8 mouse cellular contexts compared by ENCODE assay signal in genomic region chr19:55592876-55593691, GRCm38 (mm10).
DNase-seq lines count a peak whose midpoint lies in the region; ATAC-seq and TF ChIP-seq lines count a peak whose summit lies in the region.

No protein-coding gene starts in this region.

- peak; percentile 56 for ATAC-seq in lung, embryonic 16.5 days (ENCODE audit: low read depth)
- peak; percentile 53 for ATAC-seq in forebrain, embryonic 12.5 days (ENCODE audit: low FRiP score)
- peak; percentile 55 for ATAC-seq in kidney, postnatal 0 days (replicated peaks; ENCODE audit: low FRiP score, low read depth)
- no peak; the same call in 1 of the 2 replicates for ATAC-seq in midbrain, embryonic 14.5 days (ENCODE audit: low FRiP score, low TSS enrichment)

- H3K27me3 ChIP-seq in lung, embryonic 16.5 days (ENCODE audit: control insufficient read depth, insufficient read depth, low read depth, low read length) = no peaks in the 10 kb centered on the region
- peaks cover 41% of the 10 kb centered on the region for H3K27me3 ChIP-seq in forebrain, embryonic 12.5 days
- no peaks in the 10 kb centered on the region for H3K27me3 ChIP-seq in kidney, postnatal 0 days (ENCODE audit: insufficient read depth, low read length)
- no peaks in the 10 kb centered on the region for H3K27me3 ChIP-seq in midbrain, embryonic 14.5 days (ENCODE audit: control insufficient read depth, insufficient read depth, low read length)

- H3K4me1 ChIP-seq in lung, embryonic 16.5 days (replicated peaks; ENCODE audit: control insufficient read depth, insufficient read depth, low read length) = peaks cover 31% of the 10 kb centered on the region
- H3K4me1 ChIP-seq in forebrain, embryonic 12.5 days = peaks cover 48% of the 10 kb centered on the region
- H3K4me1 ChIP-seq in kidney, postnatal 0 days (replicated peaks; ENCODE audit: insufficient read depth, low read length) = peaks cover 13% of the 10 kb centered on the region
- H3K4me1 ChIP-seq in midbrain, embryonic 14.5 days (ENCODE audit: control insufficient read depth, insufficient read depth, low read length) = peaks cover 22% of the 10 kb centered on the region

- DNase-seq in lung, postnatal 25 days (ENCODE audit: low spot score) = no peak
- DNase-seq in kidney, postnatal 0 days (ENCODE audit: low spot score) = peak; percentile 72
- peak; percentile 79 for DNase-seq in midbrain, embryonic 14.5 days
- DNase-seq in spleen, adult 18-20 months = no peak
- no peak for DNase-seq in spleen, postnatal 4 days (ENCODE audit: low spot score in 2 of 2)
- no peak for DNase-seq in spleen, postnatal 36 days (ENCODE audit: low spot score in 2 of 2)

- TF ChIP-seq CTCF in kidney, postnatal 0 days (IDR thresholded peaks at IDR 0.05; ENCODE audit: low read depth) = no peak

- H3K36me3 ChIP-seq in lung, embryonic 16.5 days (ENCODE audit: control insufficient read depth, insufficient read depth, low read length) = no peaks in the 10 kb centered on the region
- no peaks in the 10 kb centered on the region for H3K36me3 ChIP-seq in forebrain, embryonic 12.5 days (replicated peaks)
- H3K36me3 ChIP-seq in kidney, postnatal 0 days (ENCODE audit: insufficient read depth, low read length) = no peaks in the 10 kb centered on the region
- H3K36me3 ChIP-seq in midbrain, embryonic 14.5 days (ENCODE audit: control insufficient read depth, insufficient read depth, low read length) = no peaks in the 10 kb centered on the region

- H3K4me2 ChIP-seq in lung, embryonic 16.5 days (ENCODE audit: low read depth, low read length) = peak overlapping the region; percentile 32
- 0 out of 2 replicates have a peak overlapping the region, but pooled peaks have one; percentile 9 for H3K4me2 ChIP-seq in forebrain, embryonic 12.5 days
- H3K4me2 ChIP-seq in kidney, postnatal 0 days (ENCODE audit: low read length) = peak overlapping the region; percentile 34
- H3K4me2 ChIP-seq in midbrain, embryonic 14.5 days (ENCODE audit: low read length) = peak overlapping the region; percentile 6; the same call in 1 of the 2 replicates

- H3K4me3 ChIP-seq in lung, embryonic 16.5 days (ENCODE audit: low read length) = no peak overlapping the region
- no peak overlapping the region for H3K4me3 ChIP-seq in forebrain, embryonic 12.5 days (replicated peaks)
- no peak overlapping the region for H3K4me3 ChIP-seq in kidney, postnatal 0 days (replicated peaks; ENCODE audit: low read depth, low read length)
- no peak overlapping the region for H3K4me3 ChIP-seq in midbrain, embryonic 14.5 days (replicated peaks; ENCODE audit: low read depth, low read length)

- no peaks in the 10 kb centered on the region for H3K9me3 ChIP-seq in lung, embryonic 16.5 days (ENCODE audit: control insufficient read depth, low read length)
- H3K9me3 ChIP-seq in forebrain, embryonic 12.5 days = no peaks in the 10 kb centered on the region
- no peaks in the 10 kb centered on the region for H3K9me3 ChIP-seq in kidney, postnatal 0 days (replicated peaks; ENCODE audit: low read length)
- H3K9me3 ChIP-seq in midbrain, embryonic 14.5 days (ENCODE audit: control insufficient read depth, low read length) = no peaks in the 10 kb centered on the region

- no peak overlapping the region; the same call in 1 of the 2 replicates for H3K9ac ChIP-seq in lung, embryonic 16.5 days (ENCODE audit: low read length)
- no peak overlapping the region for H3K9ac ChIP-seq in forebrain, embryonic 12.5 days
- no peak overlapping the region for H3K9ac ChIP-seq in kidney, postnatal 0 days (ENCODE audit: low read depth, low read length)
- no peak overlapping the region for H3K9ac ChIP-seq in midbrain, embryonic 14.5 days (replicated peaks; ENCODE audit: low read length)

- H3K27ac ChIP-seq in lung, embryonic 16.5 days (ENCODE audit: low read length) = no peak overlapping the region
- H3K27ac ChIP-seq in forebrain, embryonic 12.5 days = peak overlapping the region; percentile 14; the same call in 1 of the 2 replicates
- no peak overlapping the region for H3K27ac ChIP-seq in kidney, postnatal 0 days
- H3K27ac ChIP-seq in midbrain, embryonic 14.5 days (replicated peaks; ENCODE audit: low read depth, low read length) = no peak overlapping the region

- WGBS in lung, embryonic 16.5 days = 34% methylated on average over 26 of the region's 26 CpGs
- 52% methylated on average over 26 of the region's 26 CpGs for WGBS in forebrain, embryonic 12.5 days
- 16% methylated on average over 26 of the region's 26 CpGs for WGBS in kidney, postnatal 0 days
- 57% methylated on average over 26 of the region's 26 CpGs for WGBS in midbrain, embryonic 14.5 days

Comparison
In these comparisons a context has a peak if more than half of its experiments do, and no peak if none do; other contexts are left out.
1. DNase-seq: peak in kidney, postnatal 0 days (single experiment) and midbrain, embryonic 14.5 days (single experiment); none in lung, postnatal 25 days (single experiment), spleen, adult 18-20 months (0 of 2), spleen, postnatal 4 days (0 of 2) and spleen, postnatal 36 days (0 of 2).
2. Peak in every context shown above with its lines, with median percentiles within 50 percentile points of each other: H3K4me2 ChIP-seq.